Mouse (Mus musculus) kidney, postnatal 10 days (tissue): ENCODE results near the gene Rhobtb1.

Experiments used
- DNase-seq: peaks from one replicate; pipeline ENCODE4 v3.0.0; 2021; ENCODE audit warnings: mixed read lengths

Gene Rhobtb1

DNA sequence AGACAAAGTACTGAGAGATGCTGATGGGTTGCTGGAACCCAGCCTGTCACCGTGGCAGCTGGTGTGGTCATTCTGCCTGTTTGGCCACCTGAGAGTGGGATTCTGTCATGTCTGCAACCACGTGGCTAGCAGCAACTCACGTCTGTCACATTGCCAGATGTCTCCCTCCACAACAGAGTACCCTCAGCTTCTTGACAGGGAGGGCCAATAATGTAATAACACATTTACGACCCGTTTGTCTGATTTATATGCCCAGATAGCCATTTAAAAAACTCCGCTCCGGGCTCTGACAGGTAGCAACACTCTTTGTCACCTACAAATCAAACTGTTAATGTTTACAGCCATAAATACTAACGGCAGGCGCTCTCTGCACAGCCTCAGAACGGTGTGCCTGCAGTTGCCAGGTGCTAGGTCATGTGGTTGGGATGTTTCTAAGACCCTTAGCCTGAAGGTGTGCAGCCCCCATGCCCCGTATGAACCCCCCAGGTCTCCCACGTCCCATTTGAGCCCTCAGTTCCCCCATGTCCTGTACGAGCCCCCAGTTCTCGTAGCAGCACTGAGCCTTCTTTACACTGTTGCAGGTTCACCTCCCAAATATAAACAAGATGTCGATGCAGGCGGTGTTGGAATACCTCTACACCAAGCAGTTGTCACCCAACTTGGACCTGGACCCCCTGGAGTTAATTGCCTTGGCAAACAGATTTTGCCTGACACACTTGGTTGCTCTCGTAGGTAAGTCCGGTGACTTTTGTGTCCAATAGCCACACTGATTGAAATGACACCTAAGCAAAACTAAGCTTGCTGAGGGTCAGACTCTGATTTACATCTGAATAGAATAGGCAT is 127.8 kb downstream of the Rhobtb1 start:
- DNase-seq, result no peak

DNA sequence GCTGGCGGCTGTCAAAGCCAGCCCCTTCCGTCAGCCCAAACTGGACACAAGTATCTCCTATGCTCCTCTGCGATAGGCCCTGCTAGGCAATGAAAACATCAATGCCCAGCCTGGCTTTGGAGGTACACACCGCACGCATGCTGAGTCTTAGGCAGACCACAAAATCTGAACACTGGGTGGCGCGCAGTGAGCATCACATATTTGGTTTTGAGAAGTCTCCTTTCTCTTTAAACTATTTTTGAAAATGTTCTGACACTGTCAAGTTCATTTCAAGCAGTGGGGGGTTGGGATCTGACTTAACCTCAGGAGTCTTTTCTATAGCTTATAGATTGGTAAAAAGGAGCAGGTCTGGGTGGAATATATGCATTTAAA is 128.4 kb downstream of the Rhobtb1 start:
- DNase-seq, result no peak

DNA sequence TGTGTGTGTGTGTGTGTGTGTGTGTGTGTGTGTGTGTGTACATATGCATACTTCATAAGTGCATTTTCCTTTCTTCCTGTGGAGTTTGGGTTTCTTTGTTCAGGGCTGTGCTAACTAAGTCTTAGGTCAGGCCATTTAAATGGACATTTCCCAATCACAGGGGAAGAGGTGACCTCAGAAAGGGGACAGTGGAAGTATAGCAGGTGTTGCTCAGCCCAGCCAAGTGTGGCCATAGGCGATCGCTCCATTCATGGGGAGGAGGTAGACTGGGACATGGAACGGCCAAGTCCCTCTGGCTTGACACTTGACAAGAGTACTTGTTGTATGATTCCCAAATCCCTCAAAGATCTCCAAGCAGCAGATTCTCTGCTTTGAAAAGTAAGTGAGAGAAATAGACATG is 135.7 kb downstream of the Rhobtb1 start:
- DNase-seq, result no peak

DNA sequence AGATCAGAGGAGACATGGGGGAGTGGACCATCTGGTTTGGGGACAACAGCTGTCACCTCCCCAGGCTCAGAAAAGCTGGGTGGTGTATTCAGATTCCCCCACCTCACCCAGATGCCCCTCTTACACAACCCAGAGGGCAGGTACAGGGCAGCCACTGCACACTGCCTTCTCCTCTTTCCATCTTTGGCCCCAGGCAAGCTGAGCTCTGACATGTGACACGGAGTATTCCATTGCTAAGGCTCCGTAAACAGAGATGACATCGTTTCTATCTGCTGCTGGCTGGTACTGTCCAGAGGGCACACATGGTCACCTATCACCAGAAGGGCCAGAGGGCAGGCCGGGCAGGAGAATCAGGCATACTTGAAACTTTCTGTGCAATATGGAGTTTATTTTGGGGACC is 136.9 kb downstream of the Rhobtb1 start:
- no peak for DNase-seq

DNA sequence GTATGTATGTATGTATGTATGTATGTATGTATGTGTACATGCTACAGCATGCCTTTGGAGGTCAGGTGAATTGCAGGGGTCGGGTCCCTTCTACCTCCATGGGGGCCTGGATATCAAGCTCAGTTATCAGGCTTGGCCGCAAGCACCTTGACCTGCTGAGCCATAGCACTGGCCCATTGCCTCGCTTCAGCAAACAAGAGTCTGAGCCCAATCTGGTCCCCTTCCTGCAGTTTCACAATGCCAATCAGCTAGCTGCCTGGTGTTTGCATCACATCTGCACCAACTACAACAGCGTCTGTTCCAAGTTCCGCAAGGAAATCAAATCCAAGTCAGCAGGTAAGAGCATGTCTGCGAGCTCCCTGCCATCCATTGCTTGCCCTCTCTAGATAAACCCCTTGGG is 137.5 kb downstream of the Rhobtb1 start:
- no peak for DNase-seq

DNA sequence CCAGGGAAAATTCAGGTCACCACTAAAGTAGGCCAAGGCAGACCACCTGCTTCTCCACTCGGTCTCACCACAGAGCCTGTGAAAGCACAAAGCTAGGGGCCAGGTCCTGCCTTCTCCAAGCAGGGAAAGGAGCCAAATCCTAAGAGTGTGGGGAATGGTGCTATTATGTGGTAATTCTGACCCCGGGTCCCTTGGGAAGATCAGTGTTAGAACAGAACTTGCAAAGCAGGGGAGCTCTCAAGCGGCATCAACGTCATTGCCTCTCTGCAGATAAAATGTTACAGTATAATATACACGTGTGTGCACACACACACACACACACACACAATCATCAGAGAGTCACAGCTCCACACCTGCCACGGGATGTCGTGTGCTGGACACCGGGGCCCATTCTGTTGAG is 139.5 kb downstream of the Rhobtb1 start:
- no peak for DNase-seq

DNA sequence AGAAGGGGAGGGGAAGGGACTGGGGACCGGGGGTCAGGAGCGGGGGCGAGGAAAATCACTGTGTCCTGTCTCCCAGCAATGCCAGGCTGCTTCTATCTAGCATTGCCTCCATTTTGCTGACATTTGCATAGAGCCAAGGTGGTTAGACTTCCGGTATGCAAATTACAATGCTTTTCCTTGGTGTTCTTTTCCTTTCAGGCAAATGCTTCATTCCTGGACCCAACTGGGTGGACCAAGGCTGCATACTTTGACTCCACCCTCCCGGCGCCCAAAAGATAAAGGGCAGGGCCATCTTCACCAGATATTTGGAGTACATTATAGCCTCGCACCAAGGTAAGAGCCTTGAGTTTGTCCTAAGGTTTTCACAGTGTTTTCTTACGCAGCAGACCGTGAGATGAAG is 144.7 kb downstream of the Rhobtb1 start:
- DNase-seq, result no peak

DNA sequence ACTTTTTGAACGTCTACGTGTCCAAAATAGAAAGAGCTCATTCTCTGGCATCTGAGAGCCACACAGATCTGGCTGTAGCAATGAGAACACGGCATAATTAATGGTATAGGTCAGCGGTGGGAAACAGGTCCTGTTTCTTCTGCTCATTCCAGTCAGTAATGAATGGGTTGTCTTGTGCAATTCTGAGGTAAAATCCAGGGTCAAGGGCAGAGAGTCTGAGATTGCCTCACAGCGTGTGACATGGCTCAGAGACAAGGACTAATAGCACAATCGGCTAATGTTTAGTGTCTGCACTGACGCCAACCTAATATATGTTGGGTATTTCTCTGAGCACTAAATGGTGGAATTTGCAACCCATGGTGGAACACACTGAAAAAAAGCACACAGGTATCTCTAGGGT is 148.8 kb downstream of the Rhobtb1 start:
- DNase-seq, result no peak

DNA sequence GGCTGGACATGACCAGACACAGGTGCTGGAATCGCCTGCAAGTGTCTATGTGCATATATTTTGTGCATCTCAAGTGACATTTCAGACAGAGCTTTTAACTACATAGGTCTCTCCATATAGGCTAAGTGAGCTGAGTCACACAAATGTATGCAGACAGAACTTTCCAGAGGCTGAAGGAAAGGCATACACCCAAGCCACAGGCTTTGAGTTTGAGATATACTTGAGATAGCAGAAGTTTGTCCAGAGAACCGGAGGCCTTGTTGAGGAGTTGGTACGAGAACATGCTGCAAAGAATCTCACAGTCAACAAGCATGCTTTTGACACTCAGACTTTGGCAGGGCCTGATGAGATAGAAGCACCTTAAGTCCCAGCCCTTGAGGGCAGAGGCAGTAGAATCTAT is 151.4 kb downstream of the Rhobtb1 start:
- DNase-seq, result no peak

DNA sequence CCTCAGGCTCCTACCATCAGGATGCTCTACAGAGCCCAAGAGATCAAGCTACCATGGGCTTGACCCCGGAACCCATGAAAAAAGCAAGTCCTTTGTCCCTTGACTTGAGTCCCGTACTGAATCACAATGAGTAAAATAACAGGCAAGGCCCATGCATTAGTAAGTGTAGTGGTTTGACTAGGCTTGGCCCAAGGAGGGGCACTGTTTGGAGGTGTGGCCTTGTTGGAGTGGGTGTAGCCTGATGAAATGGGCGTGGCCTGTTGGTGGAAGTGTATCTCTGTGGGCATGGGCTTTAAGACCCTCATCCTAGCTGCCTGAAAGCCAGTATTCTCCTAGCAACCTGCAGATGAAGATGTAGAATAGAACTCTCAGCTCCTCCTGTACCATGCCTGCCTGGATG is 153.6 kb downstream of the Rhobtb1 start:
- DNase-seq, result no peak

DNA sequence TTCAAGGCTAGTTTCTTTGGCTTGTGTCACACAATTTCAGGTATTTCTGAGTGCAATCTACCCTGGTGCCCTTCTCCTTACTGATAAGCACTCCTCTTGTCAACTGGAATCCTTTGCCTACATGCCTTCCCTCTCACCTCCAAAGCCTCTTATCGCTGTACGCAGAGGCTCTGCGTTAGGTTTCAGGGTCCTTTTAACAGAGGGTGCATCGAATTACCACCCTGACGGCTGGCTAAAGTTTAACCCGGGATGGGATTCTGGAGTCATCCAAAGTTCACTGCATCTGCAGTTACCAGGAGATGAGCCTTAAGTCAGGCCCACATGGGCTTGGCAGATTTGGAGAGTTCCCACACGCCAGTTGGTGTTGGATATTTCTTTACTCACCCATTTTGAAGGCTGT is 154.4 kb downstream of the Rhobtb1 start:
- peak; percentile 60 for DNase-seq

DNA sequence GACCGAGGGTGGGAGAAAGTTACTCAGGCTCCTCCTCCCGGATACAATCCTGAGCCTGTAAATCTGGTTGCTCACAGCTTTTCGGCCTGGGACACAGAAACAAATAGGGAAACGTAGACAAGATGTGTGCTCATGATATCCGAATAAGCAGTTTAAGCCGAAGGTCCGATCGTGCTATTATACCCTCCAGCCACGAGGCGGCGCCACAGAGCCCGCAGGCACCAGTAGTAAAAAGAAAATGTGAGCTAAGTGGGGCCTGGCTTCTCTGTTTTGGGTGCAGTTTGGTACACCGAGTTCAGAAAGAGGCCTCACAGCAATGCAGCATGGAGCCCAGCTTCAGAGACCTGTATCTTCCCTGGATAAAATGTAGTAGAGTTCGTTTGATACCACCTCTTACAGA is 155.0 kb downstream of the Rhobtb1 start:
- peak; percentile 68 for DNase-seq

DNA sequence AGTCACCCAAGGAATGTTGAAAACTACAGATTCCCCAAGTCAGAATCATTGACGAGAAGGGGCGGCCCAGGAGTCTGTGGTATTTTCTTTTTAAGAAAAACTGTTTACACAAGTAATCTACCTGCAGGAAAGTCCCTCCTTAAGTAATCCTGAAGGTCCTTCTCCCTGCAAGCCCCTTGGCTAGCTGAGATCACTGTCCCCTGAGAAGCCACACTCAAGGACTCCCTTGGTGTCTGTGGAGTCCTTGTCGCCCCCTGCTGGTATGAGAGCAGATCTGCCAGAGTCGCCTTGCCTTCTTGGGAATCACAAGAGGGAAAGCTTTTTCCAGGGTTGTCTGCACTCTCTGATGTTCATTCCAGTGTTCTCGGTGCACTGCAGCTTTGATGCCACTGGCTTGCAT is 155.8 kb downstream of the Rhobtb1 start:
- peak; percentile 83 for DNase-seq

DNA sequence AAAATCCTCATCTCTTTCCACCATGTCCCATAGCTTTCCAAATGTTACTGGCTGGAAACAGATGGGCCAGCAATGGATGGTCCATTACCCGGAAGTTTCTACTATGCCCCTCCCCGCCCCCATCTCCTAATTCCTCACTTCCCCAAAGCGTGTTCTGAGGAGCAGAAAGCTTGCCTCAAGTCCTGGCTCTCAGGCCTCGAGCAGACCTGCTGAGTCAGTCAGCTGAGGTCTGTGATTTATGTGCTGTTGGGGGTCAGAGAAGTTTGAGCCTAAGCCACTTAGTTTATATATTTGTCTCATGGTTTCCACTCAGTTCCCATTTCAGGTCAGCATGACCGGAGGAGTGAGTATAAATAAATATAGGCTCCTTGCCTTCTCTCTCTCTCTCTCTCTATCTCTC is 157.9 kb downstream of the Rhobtb1 start:
- DNase-seq, result no peak

DNA sequence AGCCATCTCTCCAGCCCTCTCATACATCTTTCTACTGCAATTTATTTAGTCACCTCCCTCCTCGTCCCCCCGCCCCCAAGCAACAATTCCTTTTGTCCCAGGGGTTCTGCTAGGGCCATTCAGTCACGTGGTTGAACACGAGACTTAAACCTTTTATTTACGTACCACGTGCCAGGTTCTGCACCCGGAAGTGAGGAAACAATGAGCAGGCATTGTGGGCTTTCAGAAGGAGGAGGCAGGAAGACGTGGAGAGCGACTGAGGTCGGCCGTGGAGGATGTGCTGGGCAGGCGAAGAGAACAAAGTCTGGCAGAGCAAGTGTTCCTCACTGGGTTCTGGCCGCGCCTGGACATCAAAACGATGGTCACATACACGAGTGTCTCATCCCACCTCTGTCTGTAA is 160.6 kb downstream of the Rhobtb1 start:
- no peak for DNase-seq

DNA sequence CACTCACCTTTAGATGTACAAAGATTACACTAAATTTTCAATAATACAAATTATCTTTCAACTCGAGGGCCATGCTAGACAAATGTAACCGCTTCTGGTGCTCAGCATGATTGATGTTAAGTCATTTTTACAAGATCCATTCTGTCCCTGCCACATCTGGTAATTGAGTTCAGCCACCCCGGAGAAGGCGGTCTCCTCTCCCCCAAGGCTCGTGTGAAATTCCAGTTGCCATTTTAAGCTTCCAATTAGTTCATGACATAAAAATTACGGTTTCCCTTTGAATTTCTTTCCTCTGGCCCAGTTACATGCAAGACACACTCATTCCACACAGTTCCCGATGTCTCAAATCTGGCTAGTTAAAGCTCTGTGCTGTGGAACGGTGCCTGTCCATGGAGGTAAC is 162.7 kb downstream of the Rhobtb1 start:
- no peak for DNase-seq

DNA sequence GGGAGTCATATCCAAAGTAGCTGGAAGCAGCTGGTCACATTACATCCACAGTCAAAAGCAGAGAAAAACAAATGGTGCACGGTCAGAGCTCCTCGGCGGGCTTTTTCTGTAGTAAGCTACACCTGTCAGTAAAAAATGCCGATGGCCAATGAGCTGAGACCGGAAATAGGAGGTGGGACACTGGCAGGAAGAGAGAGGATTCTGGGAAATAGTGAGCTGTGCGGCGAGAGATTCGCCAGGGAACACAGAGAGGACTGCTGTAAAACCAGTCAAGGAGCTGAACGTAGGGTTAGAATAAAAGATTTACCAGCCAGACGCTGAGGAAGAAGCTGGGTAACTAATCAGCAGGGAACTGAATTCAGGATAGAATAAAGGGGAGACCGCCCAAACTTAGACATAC is 167.3 kb downstream of the Rhobtb1 start:
- no peak for DNase-seq

DNA sequence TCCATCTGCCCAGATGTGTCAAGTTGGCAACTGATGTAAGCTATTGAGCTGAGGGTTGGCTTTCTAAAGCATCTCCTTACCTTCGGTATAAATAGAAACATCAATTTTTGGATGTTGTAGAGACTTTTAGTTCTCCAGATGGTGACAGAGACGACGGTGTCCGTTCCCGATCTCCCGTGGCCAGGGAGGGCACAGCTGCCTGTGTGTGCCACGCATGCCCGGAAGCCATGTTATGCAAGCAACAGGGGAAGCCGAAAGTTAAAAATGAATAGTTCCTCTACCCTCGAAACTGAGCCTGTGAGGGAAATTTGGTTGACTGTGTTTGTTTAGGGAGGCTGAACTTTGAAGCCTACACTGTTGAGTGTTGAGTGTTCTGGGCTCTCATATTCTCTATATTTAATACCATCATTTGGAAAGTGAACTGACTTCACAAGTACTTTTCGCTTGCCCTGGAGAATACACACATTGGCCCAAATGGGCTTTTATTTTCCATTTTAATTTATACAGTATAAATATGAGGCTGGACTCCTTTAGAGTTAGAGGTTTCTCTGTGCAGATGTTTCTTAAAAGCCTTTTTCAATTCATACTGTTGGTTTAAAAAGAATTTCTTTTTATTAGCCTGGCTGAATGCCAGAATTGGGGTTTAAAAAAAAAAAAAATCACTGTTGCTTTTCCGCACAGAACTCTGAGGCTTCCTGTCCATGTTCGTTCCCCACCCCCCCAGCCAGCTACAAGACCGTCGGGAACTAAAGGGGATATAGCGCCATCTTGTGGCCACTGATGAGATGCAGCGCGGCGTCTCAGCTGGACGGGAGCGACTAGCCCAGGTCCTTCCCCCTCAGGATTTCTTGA is 169.7 kb downstream of the Rhobtb1 start:
- DNase-seq, result peak; percentile 96

DNA sequence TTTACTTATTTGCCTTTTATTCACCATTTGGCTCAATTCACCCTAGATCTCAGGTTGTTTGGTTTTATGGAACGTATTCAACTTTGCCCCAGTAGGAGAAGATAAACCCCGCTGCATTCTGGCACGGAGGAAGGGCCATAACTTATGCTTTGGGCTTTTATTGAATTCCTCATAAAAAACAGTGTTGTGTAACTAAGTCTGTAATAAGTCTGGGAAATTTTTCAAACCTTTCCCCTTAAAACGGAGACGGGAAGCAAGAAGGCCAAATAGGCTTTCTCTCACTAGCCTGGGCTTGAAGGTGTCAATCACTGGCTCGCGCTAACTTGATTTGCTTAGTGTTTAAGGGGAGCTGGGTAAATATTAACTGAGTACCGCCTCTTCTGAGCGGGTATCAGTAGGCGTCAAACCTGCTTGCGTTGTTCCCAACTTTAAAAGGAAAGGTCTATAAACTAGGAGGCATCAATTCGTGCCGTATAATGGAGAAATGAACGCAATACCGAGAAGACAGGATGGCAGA is 170.3 kb downstream of the Rhobtb1 start:
- no peak for DNase-seq

DNA sequence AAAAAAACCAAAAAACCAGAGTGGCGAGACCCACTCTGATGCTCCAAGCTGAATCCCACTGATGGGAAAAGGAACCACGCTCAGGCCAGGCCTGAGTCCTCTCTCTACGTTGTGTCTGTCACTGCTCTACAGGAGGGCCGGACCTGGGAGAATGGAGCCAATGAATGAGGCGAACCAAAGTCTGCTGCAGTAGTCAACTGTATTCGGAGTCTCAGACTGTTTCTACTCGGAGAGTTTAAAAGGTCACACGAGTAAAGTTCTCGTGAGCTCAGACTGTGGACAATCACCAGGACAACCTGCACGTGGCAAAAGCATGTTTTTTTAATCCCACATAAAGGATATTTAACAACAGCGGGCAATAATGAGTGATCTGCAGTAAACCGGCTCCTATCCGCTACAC is 172.8 kb downstream of the Rhobtb1 start:
- DNase-seq, result no peak

DNA sequence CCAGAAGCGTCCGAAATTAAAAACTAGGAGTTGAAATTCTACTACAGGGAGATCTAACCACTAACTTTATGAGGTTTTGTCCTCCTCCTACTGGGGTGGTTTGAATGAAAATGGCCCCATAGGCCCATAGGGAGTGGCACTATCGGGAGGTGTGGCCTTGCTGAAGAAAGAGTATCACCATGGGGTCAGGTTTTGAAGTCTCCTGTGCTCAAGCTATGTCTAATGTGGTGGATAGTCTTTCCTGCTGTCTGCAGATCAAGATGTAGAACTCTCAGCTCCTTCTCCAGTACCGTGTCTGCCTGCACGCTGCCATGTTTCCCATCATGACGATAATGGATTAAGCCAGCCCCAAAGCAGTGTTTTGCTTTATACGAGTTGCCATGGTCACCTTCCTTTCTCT is 173.6 kb downstream of the Rhobtb1 start:
- no peak for DNase-seq

DNA sequence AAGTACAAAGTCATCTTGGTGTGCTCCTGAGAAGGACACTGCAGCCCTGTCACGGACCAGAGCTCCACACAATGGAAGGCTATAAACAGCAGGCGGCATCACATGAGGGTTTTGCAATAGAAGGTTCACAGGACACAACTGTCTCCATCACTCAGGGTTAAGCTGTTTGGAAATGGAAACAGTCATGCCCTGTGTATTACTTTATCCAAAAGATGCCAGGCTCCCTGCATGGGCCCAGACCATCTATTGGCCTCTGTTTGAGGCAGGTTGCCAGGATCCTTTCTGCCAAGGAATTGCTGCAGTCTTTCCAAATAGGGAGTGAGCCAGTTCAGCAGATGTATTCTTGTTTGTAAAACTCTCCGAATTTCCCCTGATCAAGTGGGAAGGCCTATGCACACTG is 175.2 kb downstream of the Rhobtb1 start:
- DNase-seq, result no peak

DNA sequence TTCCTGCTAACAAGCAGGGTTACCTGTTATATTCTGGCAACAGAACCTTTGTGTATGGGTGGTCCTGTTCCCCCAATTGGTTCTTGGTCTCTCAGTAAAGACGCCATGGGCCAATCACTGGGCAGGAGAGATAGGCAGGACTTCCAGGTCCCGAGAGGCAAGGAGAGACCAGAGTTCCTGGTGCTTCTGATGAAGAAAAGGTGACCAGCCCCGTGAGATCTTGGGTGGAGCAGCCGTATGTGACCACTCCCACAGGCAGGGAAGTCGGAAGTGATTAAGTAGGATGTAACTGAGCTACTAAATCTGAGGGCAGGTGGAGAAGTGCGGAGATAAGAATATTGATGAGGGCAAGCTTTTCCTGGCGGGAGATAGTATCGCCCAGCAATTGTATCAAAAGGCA is 176.1 kb downstream of the Rhobtb1 start:
- no peak for DNase-seq

DNA sequence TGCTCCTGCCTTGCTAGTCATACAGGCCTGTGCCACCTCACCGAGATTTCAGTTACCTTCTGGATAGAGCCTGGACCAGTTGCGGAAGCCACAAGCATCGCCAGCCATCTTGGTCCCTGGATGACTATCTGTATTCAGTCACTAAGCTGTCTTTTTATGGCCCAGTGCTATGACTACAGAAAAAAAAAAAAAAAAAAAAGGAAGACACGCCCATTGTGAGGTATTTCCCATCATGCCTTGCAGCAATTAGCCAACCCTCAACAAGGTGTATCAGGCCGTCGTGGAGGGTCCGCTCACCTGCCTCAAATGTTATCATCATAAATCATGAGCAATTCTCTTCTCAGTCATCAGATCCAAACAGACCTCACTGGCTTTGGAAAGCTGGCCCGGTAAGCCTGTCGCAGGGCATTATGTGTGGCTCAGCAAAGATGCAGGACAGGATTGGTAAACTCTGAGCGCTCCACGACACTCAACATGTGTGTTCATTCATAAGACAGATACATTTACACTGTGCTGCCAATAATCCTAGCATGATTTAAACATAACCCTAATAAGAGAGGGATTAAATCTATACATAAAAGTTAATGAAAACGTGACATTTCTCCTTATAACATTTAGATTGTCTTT is 176.9 kb downstream of the Rhobtb1 start:
- no peak for DNase-seq
